Mouse (Mus musculus) cerebellum, adult 2 months (tissue): ENCODE measurements around the gene Gm6096.

ENCODE experiments used
- CTCF ChIP-seq: fragments of 200-500 bp; IDR thresholded peaks from 2 replicates; pipeline ENCODE4 v1.5.1; 2011; ENCODE audit warnings: low read depth, mild to moderate bottlenecking, control low read depth, low read length, moderate library complexity, borderline replicate concordance; ENCODE audit not compliant: insufficient read depth
- POLR2A ChIP-seq: fragments of 200-500 bp; IDR thresholded peaks from 2 replicates; pipeline ENCODE4 v1.6.1; 2011; ENCODE audit warnings: low read length, control low read depth, borderline replicate concordance; ENCODE audit not compliant: insufficient read depth

- no peak for TF ChIP-seq CTCF
- no peak for TF ChIP-seq POLR2A
Observed at GRCm38 (mm10) chr7:34290450-34291151, 39.8 kb downstream of the Gm6096 start.
